Mouse (Mus musculus) hindlimb bud, embryonic 11.5 days (tissue): ENCODE measurements around the gene 1810013L24Rik.

ENCODE experiments used
- DNase-seq: peaks from one replicate; pipeline ENCODE4 v3.0.0-alpha.2; 2012; ENCODE audit warnings: low read depth, low spot score; ENCODE audit errors: extremely low spot score

Gene 1810013L24Rik

GRCm38 (mm10) chr16:8829564-8830359 lies at the start of gene 1810013L24Rik:
TSS of gene 1810013L24Rik (plus strand) at chr16:8830100.
- DNase-seq, result peak; percentile 97

- DNase-seq, result no peak
These were observed 49.7 kb upstream of the 1810013L24Rik start for GRCm38 (mm10) chr16:8780187-8780586.

GRCm38 (mm10) chr16:8781191-8781590 lies 48.7 kb upstream of the 1810013L24Rik start:
- DNase-seq, result no peak

- no peak for DNase-seq
These were observed 48.2 kb upstream of the 1810013L24Rik start for GRCm38 (mm10) chr16:8781660-8782059.

- no peak for DNase-seq
These were observed 46.5 kb upstream of the 1810013L24Rik start for GRCm38 (mm10) chr16:8783198-8783913.

- DNase-seq, result no peak
These were observed 45.1 kb upstream of the 1810013L24Rik start for GRCm38 (mm10) chr16:8784753-8785152.

GRCm38 (mm10) chr16:8790886-8791285 lies 39.0 kb upstream of the 1810013L24Rik start:
- no peak for DNase-seq

- DNase-seq, result no peak
These were observed 37.8 kb upstream of the 1810013L24Rik start, which contains the start of gene Usp7 for GRCm38 (mm10) chr16:8791949-8792557. TSS of gene Usp7 (minus strand) at chr16:8792308.

- DNase-seq, result no peak
These were observed 34.9 kb upstream of the 1810013L24Rik start for GRCm38 (mm10) chr16:8794952-8795351.

GRCm38 (mm10) chr16:8795906-8796305 lies 34.0 kb upstream of the 1810013L24Rik start:
- DNase-seq, result no peak

- DNase-seq, result no peak
These were observed 23.2 kb upstream of the 1810013L24Rik start for GRCm38 (mm10) chr16:8806703-8807102.

- no peak for DNase-seq
These were observed 19.3 kb upstream of the 1810013L24Rik start for GRCm38 (mm10) chr16:8810399-8811127.

GRCm38 (mm10) chr16:8817872-8818271 lies 12.0 kb upstream of the 1810013L24Rik start:
- DNase-seq, result no peak

GRCm38 (mm10) chr16:8821429-8821828 lies 8.5 kb upstream of the 1810013L24Rik start:
- DNase-seq, result no peak

- no peak for DNase-seq
These were observed 7.3 kb upstream of the 1810013L24Rik start for GRCm38 (mm10) chr16:8822586-8822985.

- no peak for DNase-seq
These were observed 6.2 kb upstream of the 1810013L24Rik start for GRCm38 (mm10) chr16:8823661-8824060.

GRCm38 (mm10) chr16:8827366-8827765 lies 2.5 kb upstream of the 1810013L24Rik start:
- no peak for DNase-seq

GRCm38 (mm10) chr16:8828636-8829563 lies 1.0 kb upstream of the 1810013L24Rik start:
- no peak for DNase-seq

- DNase-seq, result no peak
These were observed 721 bp downstream of the 1810013L24Rik start for GRCm38 (mm10) chr16:8830431-8831211.
